Mouse (Mus musculus): ENCODE data around the gene Sirt1.
A peak's percentile ranks its signal among the peaks of the same experiment; 100 is the strongest.

The Sirt1 gene

DNA sequence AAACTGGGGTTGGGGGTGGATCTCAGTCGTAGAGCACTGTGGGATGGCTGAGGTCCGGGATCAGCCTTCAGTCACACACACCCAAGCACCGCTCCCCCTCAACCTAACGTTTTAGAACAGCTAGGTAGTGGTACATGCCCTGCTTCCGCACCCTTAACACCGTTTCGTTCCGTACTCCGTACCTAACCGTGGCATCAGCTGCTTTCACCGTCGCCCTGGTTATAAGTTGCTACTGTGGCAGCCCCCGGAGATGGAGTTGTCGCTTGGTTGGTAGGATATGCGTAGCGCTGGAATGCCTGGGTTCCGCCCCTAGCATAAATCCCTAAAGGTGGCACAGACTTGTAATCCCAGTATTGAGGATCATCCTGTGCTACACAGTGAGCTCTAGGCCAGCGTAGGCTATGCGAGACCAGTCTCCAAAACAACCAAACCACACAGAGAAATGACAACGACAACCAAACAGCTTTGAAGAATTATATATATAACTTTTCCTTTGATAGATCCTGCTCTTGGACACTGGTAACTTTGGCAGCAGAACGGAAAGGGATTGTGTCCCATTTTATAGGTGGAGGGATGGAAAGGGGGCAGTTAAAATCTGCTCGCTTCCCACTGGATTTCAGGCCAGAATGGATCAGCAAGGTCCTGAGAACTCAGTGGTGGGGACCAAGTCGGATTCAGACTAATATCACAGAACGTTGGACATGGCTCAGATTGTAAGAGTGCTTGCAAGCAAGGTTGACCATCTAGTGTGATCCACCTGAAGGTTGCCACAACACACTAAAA, at the start of gene Sirt1:
Sirt1 (minus strand) TSS at position 207 of the 783 bp plus-strand sequence.
- Histone ChIP-seq H3K27me3 (ENCODE audit: insufficient read depth, low read length) (0 out of 2 replicates have a peak, but pooled peaks cover 6% of the 10 kb centered on the region), H3K4me1 (replicated peaks; ENCODE audit: low read depth, low read length) (peaks cover 17% of the 10 kb centered on the region), H3K4me3 (replicated peaks; ENCODE audit: low read length) (peak within 1 kb of the TSS; percentile 82), H3K36me3 (ENCODE audit: insufficient read depth, low read length) (no peaks in the 10 kb centered on the region), H3K9me3 (ENCODE audit: low read length) (no peaks in the 10 kb centered on the region)
- no peak for TF ChIP-seq NANOG (IDR thresholded peaks at IDR 0.05; ENCODE audit: borderline replicate concordance, low read length)

DNA sequence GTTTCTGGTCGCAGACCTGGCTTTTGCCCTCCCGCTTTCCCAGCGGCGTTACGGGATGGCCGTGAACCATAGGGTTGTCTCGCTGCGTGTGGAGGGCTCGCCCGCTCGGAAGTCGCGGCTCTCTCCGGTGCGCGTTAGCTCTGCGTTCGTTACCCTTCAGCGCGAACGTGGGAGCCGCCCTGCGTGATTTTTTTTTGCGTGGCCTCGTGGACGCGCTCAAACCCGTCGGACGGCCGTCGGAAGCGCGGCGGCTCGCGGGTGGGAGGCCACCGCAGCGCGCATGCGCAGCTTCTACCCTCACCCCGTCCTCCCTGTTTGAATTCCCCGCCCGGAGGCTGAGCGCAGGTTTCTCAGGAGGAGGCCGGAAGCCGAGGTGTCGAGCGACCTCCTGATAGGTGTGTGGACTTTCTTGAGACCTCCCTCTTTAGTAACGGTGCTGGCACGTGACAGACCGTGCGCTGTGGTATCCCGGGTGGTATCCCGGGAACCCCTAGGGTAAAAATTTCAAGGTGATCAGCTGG, 48.3 kb upstream of the Sirt1 start, which contains the start of gene Ctnna3:
Ctnna3 (plus strand) TSS at position 314 of the 521 bp plus-strand sequence.
- no peaks in the 10 kb centered on the region for H3K36me3 ChIP-seq (ENCODE audit: insufficient read depth, low read length)
- H3K4me3 ChIP-seq (replicated peaks; ENCODE audit: low read length) = peak within 1 kb of the TSS; percentile 83
- no peaks in the 10 kb centered on the region for H3K27me3 ChIP-seq (ENCODE audit: insufficient read depth, low read length)
- TF ChIP-seq NANOG (IDR thresholded peaks at IDR 0.05; ENCODE audit: borderline replicate concordance, low read length) (no peak), CTCF (conservative IDR thresholded peaks at IDR 0.05; ENCODE audit: low read length) (no peak), POU5F1 (IDR thresholded peaks at IDR 0.05; ENCODE audit: borderline replicate concordance, low read length) (no peak)
- no peaks in the 10 kb centered on the region for H3K9me3 ChIP-seq (ENCODE audit: low read length)
- H3K4me1 ChIP-seq (replicated peaks; ENCODE audit: low read depth, low read length) = peaks cover 42% of the 10 kb centered on the region

DNA sequence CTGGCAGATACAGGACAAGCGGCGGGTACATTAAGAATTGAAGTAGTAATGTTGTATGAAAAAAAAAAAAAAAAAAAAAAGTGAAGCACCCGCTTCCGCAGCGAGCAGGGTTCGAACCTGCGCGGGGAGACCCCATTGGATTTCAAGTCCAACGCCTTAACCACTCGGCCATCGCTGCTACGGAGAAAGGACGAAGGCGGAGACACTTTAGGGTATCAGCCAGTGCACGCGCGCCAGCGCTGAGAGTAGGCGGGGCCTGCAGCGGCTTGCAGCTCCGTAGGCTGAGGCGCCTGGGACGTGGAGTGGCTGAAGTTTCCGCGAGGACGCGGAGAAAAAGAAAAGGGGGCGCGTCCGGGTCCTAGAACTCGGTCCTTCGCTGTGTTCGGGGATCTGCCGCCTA, 47.9 kb upstream of the Sirt1 start:
- Histone ChIP-seq H3K4me3 (replicated peaks; ENCODE audit: low read length) (peak overlapping the region; percentile 83), H3K36me3 (ENCODE audit: insufficient read depth, low read length) (no peaks in the 10 kb centered on the region), H3K4me1 (replicated peaks; ENCODE audit: low read depth, low read length) (peaks cover 42% of the 10 kb centered on the region), H3K27me3 (ENCODE audit: insufficient read depth, low read length) (no peaks in the 10 kb centered on the region), H3K9me3 (ENCODE audit: low read length) (no peaks in the 10 kb centered on the region)
- TF ChIP-seq NANOG (IDR thresholded peaks at IDR 0.05; ENCODE audit: borderline replicate concordance, low read length) = no peak
- no peak for TF ChIP-seq CTCF (conservative IDR thresholded peaks at IDR 0.05; ENCODE audit: low read length)
- TF ChIP-seq POU5F1 (IDR thresholded peaks at IDR 0.05; ENCODE audit: borderline replicate concordance, low read length) = no peak

DNA sequence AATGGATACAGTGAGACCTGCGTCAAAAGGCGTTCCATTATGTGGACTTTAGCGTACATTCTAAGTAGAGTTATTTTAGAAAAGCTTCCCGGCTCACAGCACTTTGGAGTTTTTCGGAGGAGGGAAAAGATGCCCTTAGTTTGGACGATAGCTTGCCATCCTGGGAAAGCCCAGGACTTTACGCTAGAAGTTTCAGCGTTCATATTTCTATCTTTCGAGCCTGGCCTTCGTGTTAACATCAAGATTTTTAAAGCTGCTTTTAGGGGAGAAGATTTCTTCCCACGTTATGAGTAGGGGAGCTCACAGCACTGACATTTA, 47.5 kb upstream of the Sirt1 start:
- no peaks in the 10 kb centered on the region for H3K27me3 ChIP-seq (ENCODE audit: insufficient read depth, low read length)
- no peaks in the 10 kb centered on the region for H3K36me3 ChIP-seq (ENCODE audit: insufficient read depth, low read length)
- peaks cover 42% of the 10 kb centered on the region for H3K4me1 ChIP-seq (replicated peaks; ENCODE audit: low read depth, low read length)
- H3K4me3 ChIP-seq (replicated peaks; ENCODE audit: low read length) = peak overlapping the region; percentile 83
- H3K9me3 ChIP-seq (ENCODE audit: low read length) = no peaks in the 10 kb centered on the region
- TF ChIP-seq NANOG (IDR thresholded peaks at IDR 0.05; ENCODE audit: borderline replicate concordance, low read length) (no peak), POU5F1 (IDR thresholded peaks at IDR 0.05; ENCODE audit: borderline replicate concordance, low read length) (no peak), CTCF (conservative IDR thresholded peaks at IDR 0.05; ENCODE audit: low read length) (no peak)

DNA sequence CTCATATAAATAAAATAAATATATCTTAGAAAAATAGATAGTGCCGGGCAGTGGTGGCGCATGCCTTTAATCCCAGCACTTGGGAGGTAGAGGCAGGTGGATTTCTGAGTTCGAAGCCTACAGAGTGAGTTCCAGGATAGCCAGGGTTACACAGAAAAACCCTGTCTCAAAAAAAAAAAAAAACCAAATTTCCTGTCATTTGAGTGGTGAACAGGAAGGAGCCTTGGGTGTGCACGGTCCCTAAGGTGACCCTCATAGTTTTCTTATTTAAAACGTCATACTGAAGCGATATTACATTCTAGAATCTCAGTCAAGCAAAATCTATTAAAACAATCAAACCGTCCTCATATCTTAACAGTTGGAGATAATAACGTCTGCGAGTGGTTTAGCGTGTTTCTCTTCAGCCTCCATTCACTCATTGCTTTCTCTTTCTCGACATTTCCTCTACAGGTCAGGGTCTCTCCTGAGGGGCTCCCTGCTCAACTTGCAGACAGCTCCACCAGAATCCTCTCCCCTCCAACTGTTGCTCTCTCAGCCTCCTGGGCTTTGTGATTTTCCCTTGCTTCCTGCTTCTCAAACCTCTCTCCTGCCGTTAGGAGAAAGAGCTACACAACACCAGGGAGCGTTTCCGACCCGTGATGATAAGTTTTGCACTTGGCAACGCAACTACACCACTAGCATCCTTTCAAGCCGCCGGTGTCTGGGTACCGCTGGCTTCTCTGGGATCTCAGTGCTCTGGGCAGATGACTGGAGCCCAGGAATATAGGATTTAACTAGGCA, 46.9 kb upstream of the Sirt1 start:
- H3K27me3 ChIP-seq (ENCODE audit: insufficient read depth, low read length) = no peaks in the 10 kb centered on the region
- no peaks in the 10 kb centered on the region for H3K36me3 ChIP-seq (ENCODE audit: insufficient read depth, low read length)
- peak overlapping the region; percentile 83 for H3K4me3 ChIP-seq (replicated peaks; ENCODE audit: low read length)
- TF ChIP-seq CTCF (conservative IDR thresholded peaks at IDR 0.05; ENCODE audit: low read length) = no peak
- no peak for TF ChIP-seq NANOG (IDR thresholded peaks at IDR 0.05; ENCODE audit: borderline replicate concordance, low read length)
- no peak for TF ChIP-seq POU5F1 (IDR thresholded peaks at IDR 0.05; ENCODE audit: borderline replicate concordance, low read length)
- H3K9me3 ChIP-seq (ENCODE audit: low read length) = no peaks in the 10 kb centered on the region
- peaks cover 45% of the 10 kb centered on the region for H3K4me1 ChIP-seq (replicated peaks; ENCODE audit: low read depth, low read length)

DNA sequence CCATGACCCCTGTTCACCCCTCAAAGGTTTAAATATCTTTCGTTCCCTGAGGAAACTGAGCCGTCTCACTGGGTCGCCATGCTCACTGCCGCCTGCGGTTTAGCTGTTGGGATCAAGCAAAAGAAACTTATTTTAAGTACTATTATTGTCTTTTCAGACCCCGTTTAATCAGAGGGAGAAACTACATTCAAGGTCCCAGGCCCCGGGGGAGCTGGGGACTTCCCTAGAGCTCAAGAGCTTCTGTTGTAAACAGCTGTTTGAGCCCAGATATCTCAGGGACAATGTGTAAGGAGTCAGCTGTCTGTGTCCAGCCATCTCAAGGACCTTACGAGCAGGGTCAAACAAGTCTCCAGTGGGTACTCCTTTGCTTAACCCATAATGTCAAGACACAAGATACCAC, 45.6 kb upstream of the Sirt1 start:
- peaks cover 52% of the 10 kb centered on the region for H3K4me1 ChIP-seq (replicated peaks; ENCODE audit: low read depth, low read length)
- H3K9me3 ChIP-seq (ENCODE audit: low read length) = no peaks in the 10 kb centered on the region
- no peaks in the 10 kb centered on the region for H3K27me3 ChIP-seq (ENCODE audit: insufficient read depth, low read length)
- H3K36me3 ChIP-seq (ENCODE audit: insufficient read depth, low read length) = no peaks in the 10 kb centered on the region
- peak overlapping the region; percentile 11; the same call in 1 of the 2 replicates for H3K4me3 ChIP-seq (replicated peaks; ENCODE audit: low read length)
- no peak for TF ChIP-seq NANOG (IDR thresholded peaks at IDR 0.05; ENCODE audit: borderline replicate concordance, low read length)
- no peak for TF ChIP-seq CTCF (conservative IDR thresholded peaks at IDR 0.05; ENCODE audit: low read length)
- TF ChIP-seq POU5F1 (IDR thresholded peaks at IDR 0.05; ENCODE audit: borderline replicate concordance, low read length) = no peak

DNA sequence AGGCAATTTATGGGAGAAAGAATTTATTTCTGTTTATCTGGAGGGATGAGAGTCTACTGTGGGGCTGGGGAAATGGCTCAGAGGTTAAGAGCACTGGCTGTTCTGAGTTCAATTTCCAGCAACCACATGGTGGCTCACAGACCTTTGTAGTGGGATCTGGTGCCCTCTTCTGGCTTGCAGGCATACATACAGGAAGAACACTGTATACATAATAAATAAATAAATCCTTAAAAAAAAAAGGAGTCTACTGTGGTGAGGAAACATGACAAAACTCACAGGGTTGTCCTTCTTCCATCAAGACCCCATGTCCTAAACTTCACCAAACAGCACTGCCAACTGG, 42.9 kb upstream of the Sirt1 start:
- Histone ChIP-seq H3K36me3 (ENCODE audit: insufficient read depth, low read length) (no peaks in the 10 kb centered on the region), H3K27me3 (ENCODE audit: insufficient read depth, low read length) (no peaks in the 10 kb centered on the region), H3K4me1 (replicated peaks; ENCODE audit: low read depth, low read length) (peaks cover 45% of the 10 kb centered on the region), H3K4me3 (replicated peaks; ENCODE audit: low read length) (no peak overlapping the region), H3K9me3 (ENCODE audit: low read length) (no peaks in the 10 kb centered on the region)
- TF ChIP-seq CTCF (conservative IDR thresholded peaks at IDR 0.05; ENCODE audit: low read length) = peak; percentile 37
- no peak for TF ChIP-seq NANOG (IDR thresholded peaks at IDR 0.05; ENCODE audit: borderline replicate concordance, low read length)

DNA sequence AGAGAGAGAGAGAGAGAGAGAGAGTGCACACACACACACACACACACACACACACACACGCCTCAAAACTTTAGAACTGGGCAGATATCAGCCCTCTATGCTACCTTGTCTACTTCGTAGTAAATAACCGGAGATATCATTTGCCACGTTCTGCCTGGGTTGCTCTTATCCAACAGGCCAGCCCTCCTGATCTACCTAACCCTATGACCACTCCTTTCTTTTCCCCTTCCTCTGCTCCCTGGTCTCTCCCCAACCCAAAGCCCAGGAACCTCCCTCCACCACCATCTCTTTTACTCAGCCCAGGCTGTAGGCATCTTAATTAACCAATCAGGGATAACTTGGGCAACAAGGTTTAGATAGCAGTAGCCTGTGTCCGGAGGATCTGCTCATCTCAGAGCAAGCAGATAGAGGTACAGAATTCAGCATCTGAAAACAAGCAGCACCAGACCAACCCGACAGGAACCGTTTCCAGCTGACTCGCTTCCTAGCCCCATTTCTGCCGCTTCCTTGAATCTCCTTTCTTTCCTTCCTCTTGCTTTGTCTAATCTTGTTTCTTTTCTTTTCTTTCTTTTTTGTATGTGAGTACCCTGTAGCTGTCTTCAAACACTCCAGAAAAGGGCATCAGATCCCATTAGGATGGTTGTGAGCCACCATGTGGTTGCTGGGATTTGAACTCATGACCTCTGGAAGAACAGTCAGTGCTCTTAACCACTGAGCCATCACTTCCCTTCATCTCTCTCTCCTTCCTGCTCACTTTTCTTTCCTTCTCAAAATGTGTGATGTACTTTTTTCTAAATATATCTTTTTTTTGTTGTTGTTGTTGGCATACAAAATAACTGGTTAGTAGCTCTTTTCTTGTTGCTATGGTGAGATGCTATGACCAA, 42.3 kb upstream of the Sirt1 start:
- H3K9me3 ChIP-seq (ENCODE audit: low read length) = no peaks in the 10 kb centered on the region
- TF ChIP-seq POU5F1 (IDR thresholded peaks at IDR 0.05; ENCODE audit: borderline replicate concordance, low read length) = no peak
- TF ChIP-seq CTCF (conservative IDR thresholded peaks at IDR 0.05; ENCODE audit: low read length) = no peak
- no peak for TF ChIP-seq NANOG (IDR thresholded peaks at IDR 0.05; ENCODE audit: borderline replicate concordance, low read length)
- no peaks in the 10 kb centered on the region for H3K27me3 ChIP-seq (ENCODE audit: insufficient read depth, low read length)
- no peak overlapping the region for H3K4me3 ChIP-seq (replicated peaks; ENCODE audit: low read length)
- peaks cover 45% of the 10 kb centered on the region for H3K4me1 ChIP-seq (replicated peaks; ENCODE audit: low read depth, low read length)
- H3K36me3 ChIP-seq (ENCODE audit: insufficient read depth, low read length) = no peaks in the 10 kb centered on the region
